In genomic region chr9:43263946-43264451, GRCm38 (mm10) we compare ENCODE assay signal across 7 mouse cellular contexts. TPM values are rescaled to one million over a fixed set of nuclear protein-coding genes. Genes with fewer than 3 reads are reported as not detected.
DNase-seq lines count a peak whose midpoint lies in the region; ATAC-seq and TF ChIP-seq lines count a peak whose summit lies in the region.

No protein-coding gene starts in this region.

- intact Hi-C loops in heart, adult 2 months (cut with DNase I), result no loop called here

- POLR2A ChIA-PET in Patski (lab: Charles Lee), result no interaction called here

- peak overlapping the region; percentile 3; the same call in 1 of the 2 replicates for H3K4me3 ChIP-seq in E14TG2a.4 (replicated peaks; ENCODE audit: low read length)
- no peak overlapping the region for H3K4me3 ChIP-seq in heart, adult 2 months
- no peak overlapping the region for H3K4me3 ChIP-seq in stomach, postnatal 0 days (ENCODE audit: low read depth, low read length)

- TF ChIP-seq EP300 in heart, adult 2 months (IDR thresholded peaks at IDR 0.05; ENCODE audit: insufficient read depth, low read depth, low read length), result no peak
- TF ChIP-seq EP300 in stomach, postnatal 0 days (optimal IDR thresholded peaks at IDR 0.05), result no peak

- H3K4me2 ChIP-seq in stomach, postnatal 0 days (replicated peaks; ENCODE audit: low read depth), result no peak overlapping the region

- in situ Hi-C loops in Patski (cut with MboI; ENCODE audit: low pct_unique_long_range_greater_than_20kb), result no loop called here

- H3K9me3 ChIP-seq in E14TG2a.4 (ENCODE audit: low read length), result no peaks in the 10 kb centered on the region
- H3K9me3 ChIP-seq in stomach, postnatal 0 days (ENCODE audit: control insufficient read depth, low read length), result no peaks in the 10 kb centered on the region

- TF ChIP-seq CTCF in E14TG2a.4 (conservative IDR thresholded peaks at IDR 0.05; ENCODE audit: low read length) (no peak), Patski (IDR thresholded peaks at IDR 0.05) (no peak)
- no peak for TF ChIP-seq CTCF in heart, adult 2 months (IDR thresholded peaks at IDR 0.05)
- TF ChIP-seq CTCF in stomach, postnatal 0 days (IDR thresholded peaks at IDR 0.05; ENCODE audit: low read depth), result no peak

- peaks cover 82% of the 10 kb centered on the region for H3K4me1 ChIP-seq in E14TG2a.4 (replicated peaks; ENCODE audit: low read depth, low read length)
- peaks cover 5% of the 10 kb centered on the region for H3K4me1 ChIP-seq in heart, adult 2 months (ENCODE audit: control insufficient read depth, insufficient read depth, low read length)
- H3K4me1 ChIP-seq in stomach, postnatal 0 days (replicated peaks; ENCODE audit: control insufficient read depth, insufficient read depth), result peaks cover 2% of the 10 kb centered on the region; the same call in 1 of the 2 replicates

- H3K27me3 ChIP-seq in E14TG2a.4 (ENCODE audit: insufficient read depth, low read length), result no peaks in the 10 kb centered on the region; the same call in 1 of the 2 replicates
- no peaks in the 10 kb centered on the region for H3K27me3 ChIP-seq in Patski
- no peaks in the 10 kb centered on the region for H3K27me3 ChIP-seq in heart, adult 2 months (ENCODE audit: control insufficient read depth, insufficient read depth, low read length)
- no peaks in the 10 kb centered on the region for H3K27me3 ChIP-seq in stomach, postnatal 0 days (ENCODE audit: control insufficient read depth, insufficient read depth, low read length)

- H3K27ac ChIP-seq in heart, adult 2 months, result peak overlapping the region; percentile 67
- peak overlapping the region; percentile 56; the same call in 1 of the 2 replicates for H3K27ac ChIP-seq in stomach, postnatal 0 days (replicated peaks)

- no peaks in the 10 kb centered on the region for H3K36me3 ChIP-seq in E14TG2a.4 (ENCODE audit: insufficient read depth, low read length)
- no peaks in the 10 kb centered on the region for H3K36me3 ChIP-seq in heart, adult 2 months (ENCODE audit: control insufficient read depth, insufficient read depth, low read length)
- no peaks in the 10 kb centered on the region for H3K36me3 ChIP-seq in stomach, postnatal 0 days (ENCODE audit: control insufficient read depth, insufficient read depth, low read length)

- peak; percentile 57 for ATAC-seq in Patski
- peak; percentile 67 for ATAC-seq in stomach, postnatal 0 days (ENCODE audit: low FRiP score, low TSS enrichment)

- H3K79me2 ChIP-seq in heart, adult 2 months (replicated peaks; ENCODE audit: control insufficient read depth, insufficient read depth, low read length), result no peaks in the 10 kb centered on the region

- TF ChIP-seq POLR2A in heart, adult 2 months (IDR thresholded peaks at IDR 0.05; ENCODE audit: insufficient read depth, low read depth, low read length), result peak; percentile 30; the same call in 1 of the 2 replicates

- WGBS in heart, adult 2 months, result 49% methylated on average over 11 of the region's 11 CpGs
- WGBS in stomach, postnatal 0 days, result 30% methylated on average over 11 of the region's 11 CpGs

- DNase-seq in Patski (ENCODE audit: low read depth, low spot score), result no peak
- peak; percentile 71 to 73 for DNase-seq in heart, adult 2 months
- DNase-seq in kidney, postnatal 25 days, result peak; percentile 84 to 95
- peak; percentile 74 for DNase-seq in stomach, postnatal 0 days (ENCODE audit: low spot score)
- DNase-seq in right cerebral cortex, adult 18-20 months, result no peak
- DNase-seq in thymus, postnatal 25 days, result no peak

- CTCF ChIA-PET in Patski (lab: Charles Lee), result interaction anchor here (0.7 to 2.0 kb wide), 7 partner anchors 10 to 120 kb away, joined by 3 to 6 read pairs (median 4); no protein-coding TSS in a partner anchor

- no peak overlapping the region for H3K9ac ChIP-seq in heart, adult 2 months (ENCODE audit: low read depth, low read length)
- no peak overlapping the region for H3K9ac ChIP-seq in stomach, postnatal 0 days (ENCODE audit: low read length)

RNA-seq across cellular contexts. Expression of gene Oaf, which starts 24.3 kb away (rescaled TPM):
- 65.6 TPM for polyA plus RNA-seq in Patski (2021)
- total RNA-seq in heart, adult 2 months (2021), result 10 to 100 TPM in 1 of 2 experiments, 1 to 10 TPM in 1; 6.8 to 11.8 TPM
- polyA plus RNA-seq in heart, adult 2 months (2012; rRNA removed), result 15.1 and 24.0 TPM in 2 replicates
- 30.9 and 31.9 TPM in 2 replicates for polyA plus RNA-seq in stomach, postnatal 0 days (2015; fragmentation: Nextera tagmentation; extraction: Ambion mirVana)

RNA-seq across cellular contexts. Expression of gene Trim29, which starts 46.6 kb away (rescaled TPM):
- not detected for polyA plus RNA-seq in Patski (2021)
- under 1 TPM; 0.08 to 0.11 TPM for total RNA-seq in heart, adult 2 months (2021)
- 0.33 TPM in 1 of 2 replicates, not detected in the other for polyA plus RNA-seq in heart, adult 2 months (2012; rRNA removed)
- 71.2 and 75.3 TPM in 2 replicates for polyA plus RNA-seq in stomach, postnatal 0 days (2015; fragmentation: Nextera tagmentation; extraction: Ambion mirVana)

RNA-seq across cellular contexts. Expression of gene Pou2f3, which starts 53.8 kb away (rescaled TPM):
- polyA plus RNA-seq in Patski (2021), result 0.04 TPM
- not detected for total RNA-seq in heart, adult 2 months (2021)
- 0.14 and 0.23 TPM in 2 replicates for polyA plus RNA-seq in heart, adult 2 months (2012; rRNA removed)
- polyA plus RNA-seq in stomach, postnatal 0 days (2015; fragmentation: Nextera tagmentation; extraction: Ambion mirVana), result 1.7 and 2.5 TPM in 2 replicates

Comparison
In these comparisons a context has a peak if more than half of its experiments do, and no peak if none do; other contexts are left out.
1. DNase-seq: peak in heart, adult 2 months (2 of 2), kidney, postnatal 25 days (2 of 2) and stomach, postnatal 0 days (single experiment); none in Patski (single experiment), right cerebral cortex, adult 18-20 months (single experiment) and thymus, postnatal 25 days (single experiment).
2. RNA of gene Trim29, which starts 46.6 kb away (polyA plus RNA-seq): 71.2 to 75.3 TPM in stomach, postnatal 0 days; 0.33 TPM in heart, adult 2 months and not detected in Patski (single experiment); every median in the first group is over 10 times any median in the second.